Mouse (Mus musculus): ENCODE data around the gene Cacna2d2. TPM values are rescaled to one million over a fixed set of nuclear protein-coding genes. Genes with fewer than 3 reads are reported as not detected.
A peak's percentile ranks its signal among the peaks of the same experiment; 100 is the strongest.

Gene Cacna2d2
- polyA plus RNA-seq, 1 experiment from 2014 or later, result 7.9 TPM

GRCm38 (mm10) chr9:107388263-107388662, 11.1 kb upstream of the Cacna2d2 start:
- Histone ChIP-seq H3K9ac (replicated peaks; ENCODE audit: low read length) (no peak overlapping the region), H3K4me1 (ENCODE audit: control insufficient read depth, insufficient read depth, low read length) (0 out of 2 replicates have a peak, but pooled peaks cover 5% of the 10 kb centered on the region), H3K4me3 (replicated peaks; ENCODE audit: low read depth, low read length) (no peak overlapping the region), H3K4me2 (ENCODE audit: low read length) (no peak overlapping the region), H3K9me3 (ENCODE audit: control insufficient read depth, low read length) (no peaks in the 10 kb centered on the region), H3K36me3 (ENCODE audit: control insufficient read depth, insufficient read depth, low read length) (no peaks in the 10 kb centered on the region), H3K27ac (replicated peaks; ENCODE audit: low read depth, low read length) (no peak overlapping the region), H3K27me3 (ENCODE audit: control insufficient read depth, insufficient read depth, low read length) (no peaks in the 10 kb centered on the region)
- ATAC-seq (ENCODE audit: low FRiP score, low TSS enrichment) (no peak), DNase-seq (no peak)
- 54% methylated on average over 2 of the region's 2 CpGs for WGBS

DNA sequence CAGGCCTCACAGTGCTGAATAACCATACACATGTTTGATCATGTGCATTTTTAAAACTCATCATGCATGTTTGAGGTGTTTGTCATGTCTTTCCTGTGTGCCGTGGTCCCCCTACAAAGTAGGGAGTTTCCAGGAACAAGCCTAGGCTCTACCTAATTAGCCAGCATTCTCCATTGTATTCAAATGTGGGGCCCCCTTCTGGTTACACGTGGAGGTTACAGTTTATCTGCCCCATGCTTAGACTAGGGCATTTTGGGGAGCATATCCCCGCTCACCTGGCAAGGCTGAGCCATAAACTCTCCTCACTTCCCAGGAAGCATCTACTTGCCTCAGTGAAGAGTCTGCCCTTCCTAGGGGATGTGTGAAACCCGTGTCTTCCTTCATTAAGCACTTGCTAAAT, 3.0 kb upstream of the Cacna2d2 start:
- 38% methylated on average over 4 of the region's 4 CpGs for WGBS
- no peak overlapping the region for H3K4me2 ChIP-seq (ENCODE audit: low read length)
- no peak overlapping the region for H3K27ac ChIP-seq (replicated peaks; ENCODE audit: low read depth, low read length)
- DNase-seq (no peak), ATAC-seq (ENCODE audit: low FRiP score, low TSS enrichment) (no peak)
- H3K36me3 ChIP-seq (ENCODE audit: control insufficient read depth, insufficient read depth, low read length), result no peaks in the 10 kb centered on the region
- no peaks in the 10 kb centered on the region for H3K9me3 ChIP-seq (ENCODE audit: control insufficient read depth, low read length)
- no peak overlapping the region for H3K4me3 ChIP-seq (replicated peaks; ENCODE audit: low read depth, low read length)
- no peaks in the 10 kb centered on the region; the same call in 1 of the 2 replicates for H3K27me3 ChIP-seq (ENCODE audit: control insufficient read depth, insufficient read depth, low read length)
- H3K4me1 ChIP-seq (ENCODE audit: control insufficient read depth, insufficient read depth, low read length), result peaks cover 8% of the 10 kb centered on the region; the same call in 1 of the 2 replicates
- H3K9ac ChIP-seq (replicated peaks; ENCODE audit: low read length), result no peak overlapping the region

DNA sequence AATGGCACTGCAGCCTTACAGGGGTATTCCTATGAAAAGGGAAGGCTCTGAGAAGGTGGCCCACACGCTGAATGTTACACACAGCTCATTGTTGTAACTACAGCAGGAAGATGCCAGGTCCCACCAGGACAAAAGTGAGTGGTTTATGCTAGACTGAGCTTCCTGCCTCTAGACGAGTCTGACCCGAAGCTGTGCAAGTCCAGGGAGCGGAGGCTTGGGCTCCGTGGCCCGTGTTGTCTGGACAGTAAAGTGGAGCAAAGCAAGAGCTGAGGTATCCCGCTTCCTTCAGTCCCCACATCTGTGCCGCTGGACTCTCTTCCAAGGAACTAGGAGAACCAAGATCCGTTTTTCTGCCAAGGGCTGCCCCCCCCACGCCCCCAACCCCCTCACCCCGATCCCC, 444 bp upstream of the Cacna2d2 start:
- Histone ChIP-seq H3K36me3 (ENCODE audit: control insufficient read depth, insufficient read depth, low read length) (no peaks in the 10 kb centered on the region), H3K9me3 (ENCODE audit: control insufficient read depth, low read length) (no peaks in the 10 kb centered on the region), H3K4me3 (replicated peaks; ENCODE audit: low read depth, low read length) (peak overlapping the region; percentile 84; the same call in 1 of the 2 replicates), H3K27me3 (ENCODE audit: control insufficient read depth, insufficient read depth, low read length) (no peaks in the 10 kb centered on the region; the same call in 1 of the 2 replicates), H3K4me2 (ENCODE audit: low read length) (peak overlapping the region; percentile 62), H3K27ac (replicated peaks; ENCODE audit: low read depth, low read length) (peak overlapping the region; percentile 80), H3K9ac (replicated peaks; ENCODE audit: low read length) (peak overlapping the region; percentile 89; the same call in 1 of the 2 replicates), H3K4me1 (ENCODE audit: control insufficient read depth, insufficient read depth, low read length) (peaks cover 32% of the 10 kb centered on the region)
- no peak for DNase-seq
- WGBS, result 20% methylated on average over 11 of the region's 11 CpGs
- ATAC-seq (ENCODE audit: low FRiP score, low TSS enrichment), result no peak

DNA sequence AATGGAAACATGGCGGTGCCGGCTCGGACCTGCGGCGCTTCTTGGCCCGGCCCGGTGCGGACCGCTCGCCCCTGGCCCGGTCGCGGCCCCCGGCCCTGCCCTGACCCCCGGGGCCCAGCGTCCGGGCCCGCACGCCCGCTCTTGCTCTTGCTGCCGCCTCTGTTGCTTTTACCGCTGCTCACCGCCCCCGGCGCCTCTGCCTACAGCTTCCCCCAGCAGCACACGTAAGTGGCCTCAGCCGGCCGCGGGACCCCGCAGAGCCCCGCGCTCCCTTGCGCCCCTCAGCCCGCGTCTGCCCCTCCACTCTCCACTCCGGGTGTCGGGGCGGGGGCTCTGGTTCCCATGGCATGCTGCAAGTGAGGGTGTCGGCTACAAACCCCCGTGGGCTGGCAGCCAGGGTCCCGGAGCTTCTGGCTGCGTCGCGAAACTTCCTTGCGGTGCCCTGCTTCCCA, 674 bp downstream of the Cacna2d2 start:
- peak; percentile 70 for DNase-seq
- no peaks in the 10 kb centered on the region for H3K9me3 ChIP-seq (ENCODE audit: control insufficient read depth, low read length)
- peak overlapping the region; percentile 84 for H3K4me3 ChIP-seq (replicated peaks; ENCODE audit: low read depth, low read length)
- no peaks in the 10 kb centered on the region for H3K36me3 ChIP-seq (ENCODE audit: control insufficient read depth, insufficient read depth, low read length)
- ATAC-seq (ENCODE audit: low FRiP score, low TSS enrichment), result peak; percentile 51
- peak overlapping the region; percentile 89 for H3K9ac ChIP-seq (replicated peaks; ENCODE audit: low read length)
- H3K4me2 ChIP-seq (ENCODE audit: low read length), result peak overlapping the region; percentile 62
- peak overlapping the region; percentile 80 for H3K27ac ChIP-seq (replicated peaks; ENCODE audit: low read depth, low read length)
- under 1% methylated on average over 45 of the region's 45 CpGs for WGBS
- H3K4me1 ChIP-seq (ENCODE audit: control insufficient read depth, insufficient read depth, low read length), result peaks cover 32% of the 10 kb centered on the region
- H3K27me3 ChIP-seq (ENCODE audit: control insufficient read depth, insufficient read depth, low read length), result no peaks in the 10 kb centered on the region; the same call in 1 of the 2 replicates

DNA sequence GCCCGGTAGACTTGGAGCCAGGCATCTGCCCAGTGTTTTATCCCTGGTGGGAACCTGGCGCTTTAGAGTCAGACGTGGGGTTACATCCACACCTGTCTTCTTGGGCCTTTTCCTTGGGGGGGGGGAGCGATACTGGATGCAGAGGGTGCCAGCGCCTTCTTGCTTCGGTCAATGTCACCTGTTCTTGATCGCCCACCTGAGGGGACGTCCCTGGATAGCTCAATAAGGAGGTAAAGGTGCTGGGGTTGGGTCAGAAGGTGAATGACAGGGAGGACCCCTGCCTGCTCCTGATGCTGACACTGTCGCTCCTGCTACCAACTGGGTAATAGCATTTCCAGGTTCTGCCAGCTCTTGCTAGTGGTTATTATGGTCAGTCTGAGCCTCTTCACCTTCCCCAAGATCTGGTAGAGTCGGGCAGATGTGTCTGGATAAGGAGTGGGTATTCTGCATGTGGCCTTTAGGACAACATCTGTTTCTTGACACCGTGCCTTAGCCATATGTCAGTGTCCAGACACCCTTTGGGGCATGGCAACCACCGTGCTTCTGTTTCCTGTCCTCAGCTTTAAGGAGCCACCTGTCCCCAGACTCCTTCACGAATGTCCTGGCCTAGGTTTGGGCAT, 1.4 kb downstream of the Cacna2d2 start:
- DNase-seq, result no peak
- H3K27ac ChIP-seq (replicated peaks; ENCODE audit: low read depth, low read length), result peak overlapping the region; percentile 60
- ATAC-seq (ENCODE audit: low FRiP score, low TSS enrichment), result no peak
- H3K4me1 ChIP-seq (ENCODE audit: control insufficient read depth, insufficient read depth, low read length), result peaks cover 32% of the 10 kb centered on the region
- peak overlapping the region; percentile 89 for H3K9ac ChIP-seq (replicated peaks; ENCODE audit: low read length)
- H3K27me3 ChIP-seq (ENCODE audit: control insufficient read depth, insufficient read depth, low read length), result no peaks in the 10 kb centered on the region; the same call in 1 of the 2 replicates
- H3K4me2 ChIP-seq (ENCODE audit: low read length), result peak overlapping the region; percentile 62
- peak overlapping the region; percentile 84 for H3K4me3 ChIP-seq (replicated peaks; ENCODE audit: low read depth, low read length)
- H3K9me3 ChIP-seq (ENCODE audit: control insufficient read depth, low read length), result no peaks in the 10 kb centered on the region
- H3K36me3 ChIP-seq (ENCODE audit: control insufficient read depth, insufficient read depth, low read length), result no peaks in the 10 kb centered on the region
- 24% methylated on average over 13 of the region's 13 CpGs for WGBS

- Histone ChIP-seq H3K4me3 (replicated peaks; ENCODE audit: low read depth, low read length) (peak overlapping the region; percentile 84), H3K27ac (replicated peaks; ENCODE audit: low read depth, low read length) (peak overlapping the region; percentile 43; the same call in 1 of the 2 replicates), H3K27me3 (ENCODE audit: control insufficient read depth, insufficient read depth, low read length) (no peaks in the 10 kb centered on the region), H3K36me3 (ENCODE audit: control insufficient read depth, insufficient read depth, low read length) (no peaks in the 10 kb centered on the region), H3K9me3 (ENCODE audit: control insufficient read depth, low read length) (no peaks in the 10 kb centered on the region), H3K4me2 (ENCODE audit: low read length) (peak overlapping the region; percentile 62), H3K9ac (replicated peaks; ENCODE audit: low read length) (peak overlapping the region; percentile 89; the same call in 1 of the 2 replicates), H3K4me1 (ENCODE audit: control insufficient read depth, insufficient read depth, low read length) (peaks cover 38% of the 10 kb centered on the region)
- WGBS, result 63% methylated on average over 7 of the region's 7 CpGs
- ATAC-seq (ENCODE audit: low FRiP score, low TSS enrichment) (no peak), DNase-seq (no peak)
Observed at GRCm38 (mm10) chr9:107403116-107403515, 3.7 kb downstream of the Cacna2d2 start.

- no peak for DNase-seq
- H3K4me1 ChIP-seq (ENCODE audit: control insufficient read depth, insufficient read depth, low read length), result peaks cover 5% of the 10 kb centered on the region; the same call in 1 of the 2 replicates
- no peaks in the 10 kb centered on the region for H3K27me3 ChIP-seq (ENCODE audit: control insufficient read depth, insufficient read depth, low read length)
- H3K4me2 ChIP-seq (ENCODE audit: low read length), result no peak overlapping the region
- no peak overlapping the region for H3K4me3 ChIP-seq (replicated peaks; ENCODE audit: low read depth, low read length)
- H3K27ac ChIP-seq (replicated peaks; ENCODE audit: low read depth, low read length), result no peak overlapping the region
- no peak for ATAC-seq (ENCODE audit: low FRiP score, low TSS enrichment)
- 76% methylated on average over 4 of the region's 4 CpGs for WGBS
- H3K36me3 ChIP-seq (ENCODE audit: control insufficient read depth, insufficient read depth, low read length), result no peaks in the 10 kb centered on the region
- no peaks in the 10 kb centered on the region for H3K9me3 ChIP-seq (ENCODE audit: control insufficient read depth, low read length)
- no peak overlapping the region for H3K9ac ChIP-seq (replicated peaks; ENCODE audit: low read length)
Observed at GRCm38 (mm10) chr9:107409449-107409848, 10.0 kb downstream of the Cacna2d2 start.

DNA sequence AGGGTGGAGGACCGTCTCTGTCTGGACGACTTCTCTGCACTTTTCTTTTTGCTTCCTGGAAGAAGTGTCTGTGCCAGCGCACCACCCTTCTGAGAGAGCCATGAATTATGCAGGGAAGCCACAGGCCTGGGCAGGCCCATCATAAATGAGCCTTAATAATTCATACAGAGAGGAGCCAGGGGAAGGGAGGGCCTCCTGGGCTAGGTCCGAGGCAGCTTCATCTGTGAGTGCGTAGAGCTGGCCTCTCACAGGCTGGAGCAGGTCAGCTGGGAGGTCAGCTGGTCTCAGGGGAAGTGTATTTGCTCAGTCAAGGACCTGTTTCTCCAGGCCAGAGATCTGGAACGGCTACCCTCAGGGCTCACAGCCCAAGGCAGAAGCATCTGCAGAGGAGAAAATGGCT, 17.7 kb downstream of the Cacna2d2 start:
- Histone ChIP-seq H3K4me1 (ENCODE audit: control insufficient read depth, insufficient read depth, low read length) (peaks cover 10% of the 10 kb centered on the region), H3K27ac (replicated peaks; ENCODE audit: low read depth, low read length) (peak overlapping the region; percentile 53), H3K9ac (replicated peaks; ENCODE audit: low read length) (no peak overlapping the region), H3K9me3 (ENCODE audit: control insufficient read depth, low read length) (no peaks in the 10 kb centered on the region), H3K27me3 (ENCODE audit: control insufficient read depth, insufficient read depth, low read length) (no peaks in the 10 kb centered on the region), H3K4me2 (ENCODE audit: low read length) (no peak overlapping the region), H3K36me3 (ENCODE audit: control insufficient read depth, insufficient read depth, low read length) (no peaks in the 10 kb centered on the region), H3K4me3 (replicated peaks; ENCODE audit: low read depth, low read length) (no peak overlapping the region)
- DNase-seq (no peak), ATAC-seq (ENCODE audit: low FRiP score, low TSS enrichment) (peak; percentile 60; the same call in 1 of the 2 replicates)
- WGBS, result 41% methylated on average over 6 of the region's 6 CpGs
